Mouse (Mus musculus) adrenal gland, postnatal 36 days (tissue): ENCODE data around the gene Sphk1. TPM values are rescaled to one million over a fixed set of nuclear protein-coding genes. Genes with fewer than 3 reads are reported as not detected.
"Not testable (repeated sequence)": the region's sequence is repeated elsewhere in the genome, so short reads cannot be mapped to it uniquely, and the experiment has no call there.

Experiments used
- DNase-seq, 2 experiments: peaks; one replicate each; pipeline ENCODE4 v3.0.0; 2021; ENCODE audit warnings: mixed read lengths in 1 of 2
- long read RNA-seq, 2 experiments: library from polyadenylated mRNA; stranded (forward); transcript quantifications; one replicate each; pipeline ENCODE4 v2.0.0; 2021; ENCODE audit warnings: borderline sequencing depth in 2 of 2
- total RNA-seq, 2 experiments: library from RNA; stranded (reverse); gene quantifications; 2 replicates each; pipeline ENCODE4 v1.2.3; 2021

The Sphk1 gene
- 1 to 10 TPM; 1.7 to 3.4 TPM for total RNA-seq
- long read RNA-seq, experiment 1, partial matches to known transcripts = 1 of 2 reads
- long read RNA-seq, experiment 1, other reads (novel, unspliced or antisense) = 0 of 2 reads
- long read RNA-seq, experiment 2, full-length matches to known transcripts = 1 of 1 reads
- long read RNA-seq, experiment 2, partial matches to known transcripts = 0 of 1 reads
- long read RNA-seq, experiment 2, other reads (novel, unspliced or antisense) = 0 of 1 reads

GRCm38 (mm10) chr11:116530187-116531147 lies at the start of gene Sphk1:
Gene Sphk1, plus strand, starts transcription at chr11:116530925.
- DNase-seq = no peak

- peak in 1 of 2 experiments; percentile 36 for DNase-seq
Measured at GRCm38 (mm10) chr11:116480975-116481374, 49.8 kb upstream of the Sphk1 start.

- no peak for DNase-seq
Measured at GRCm38 (mm10) chr11:116481776-116482175, 48.9 kb upstream of the Sphk1 start.

- DNase-seq = no peak
Measured at GRCm38 (mm10) chr11:116484261-116484660, 46.5 kb upstream of the Sphk1 start.

GRCm38 (mm10) chr11:116488207-116488606 lies 42.5 kb upstream of the Sphk1 start:
- DNase-seq = no peak

- DNase-seq = peak in 1 of 2 experiments; percentile 31
Measured at GRCm38 (mm10) chr11:116488693-116489375, 41.9 kb upstream of the Sphk1 start.

GRCm38 (mm10) chr11:116489771-116490231 lies 40.9 kb upstream of the Sphk1 start:
- DNase-seq = no peak

GRCm38 (mm10) chr11:116490232-116491107 lies 40.3 kb upstream of the Sphk1 start:
- DNase-seq = peak; percentile 93

- DNase-seq = no peak
Measured at GRCm38 (mm10) chr11:116491338-116491737, 39.4 kb upstream of the Sphk1 start.

- DNase-seq = not testable (repeated sequence)
Measured at GRCm38 (mm10) chr11:116492507-116492906, 38.2 kb upstream of the Sphk1 start.

GRCm38 (mm10) chr11:116493191-116493590 lies 37.5 kb upstream of the Sphk1 start:
- no peak for DNase-seq

- peak; percentile 63 to 68 for DNase-seq
Measured at GRCm38 (mm10) chr11:116493795-116494252, 36.9 kb upstream of the Sphk1 start, which contains the start of gene Prpsap1. Gene Prpsap1, minus strand, starts transcription at chr11:116494202.

- peak; percentile 34 to 57 for DNase-seq
Measured at GRCm38 (mm10) chr11:116494474-116495174, 36.1 kb upstream of the Sphk1 start.

- no peak for DNase-seq
Measured at GRCm38 (mm10) chr11:116497313-116497712, 33.4 kb upstream of the Sphk1 start.

GRCm38 (mm10) chr11:116498596-116498995 lies 32.1 kb upstream of the Sphk1 start:
- DNase-seq = no peak

GRCm38 (mm10) chr11:116499018-116499417 lies 31.7 kb upstream of the Sphk1 start:
- no peak for DNase-seq

GRCm38 (mm10) chr11:116501005-116501746 lies 29.5 kb upstream of the Sphk1 start:
- peak in 1 of 2 experiments; percentile 24 for DNase-seq

- no peak for DNase-seq
Measured at GRCm38 (mm10) chr11:116504516-116504915, 26.2 kb upstream of the Sphk1 start.

- no peak for DNase-seq
Measured at GRCm38 (mm10) chr11:116505573-116505972, 25.2 kb upstream of the Sphk1 start.
